Mouse (Mus musculus) brain, adult 2 months (tissue): ENCODE measurements around the gene Ctf2.

Source experiments
- DNase-seq: peaks from one replicate; pipeline ENCODE4 v3.0.0; 2011; ENCODE audit warnings: low read depth, low spot score

Ctf2 gene

DNA sequence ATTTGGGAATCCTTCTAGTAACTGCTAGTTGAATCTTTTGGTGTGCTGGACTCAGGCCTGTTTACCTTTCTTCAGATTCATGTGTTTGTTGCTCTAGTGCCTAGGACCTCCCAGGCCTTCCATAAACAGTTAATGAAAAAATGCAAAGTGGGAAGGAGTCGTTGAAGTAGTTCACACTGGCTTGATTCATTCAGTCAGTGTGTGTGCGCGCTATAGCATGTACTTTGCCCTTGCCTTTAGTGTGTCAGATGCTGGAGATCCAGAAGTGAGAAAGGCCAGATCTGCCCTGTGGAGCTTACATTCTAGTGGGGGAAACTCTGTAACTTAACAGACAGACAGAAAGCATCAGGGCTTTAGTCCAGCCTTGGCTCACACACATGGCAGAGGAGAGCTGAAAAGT lies 28.5 kb upstream of the Ctf2 start:
- no peak for DNase-seq

DNA sequence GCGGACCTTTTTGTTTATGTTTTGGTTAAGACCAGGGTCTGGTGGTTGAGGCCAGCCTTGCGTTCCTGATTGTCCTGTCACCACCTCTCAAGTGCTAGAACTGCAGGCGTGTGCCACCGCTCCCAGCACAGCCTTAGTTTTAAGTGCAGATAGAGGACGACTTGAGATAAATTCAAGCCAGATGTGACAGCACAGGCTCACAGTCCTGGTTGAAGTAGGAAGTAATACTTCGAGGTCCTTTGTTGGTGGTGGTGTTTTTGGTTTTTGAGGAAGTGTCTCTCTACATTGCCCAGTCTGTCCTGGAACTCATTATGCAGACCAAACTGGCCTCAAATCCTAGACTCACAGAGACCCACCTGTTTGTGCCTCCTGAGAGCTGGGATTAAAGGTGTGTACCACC lies 27.8 kb upstream of the Ctf2 start:
- DNase-seq, result no peak

DNA sequence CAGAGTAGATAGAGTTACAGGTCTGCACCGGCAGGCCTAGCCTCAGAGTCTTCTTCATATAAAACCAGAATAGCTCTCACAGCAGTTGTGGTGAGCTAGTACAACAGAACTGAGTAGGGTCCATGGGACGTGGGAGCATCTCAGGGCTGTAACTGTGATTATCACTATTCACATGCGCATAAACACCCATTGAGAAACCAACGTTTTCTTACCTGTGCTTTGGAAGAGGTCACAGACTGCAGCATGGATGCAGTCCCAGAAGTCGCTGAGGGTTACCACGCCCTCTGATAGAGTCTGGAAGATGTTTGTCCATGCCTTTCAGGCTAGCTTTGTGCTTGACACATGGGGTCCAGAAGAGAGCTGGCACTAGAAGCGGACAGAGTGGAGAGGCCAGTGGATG lies 21.8 kb upstream of the Ctf2 start:
- DNase-seq, result no peak

DNA sequence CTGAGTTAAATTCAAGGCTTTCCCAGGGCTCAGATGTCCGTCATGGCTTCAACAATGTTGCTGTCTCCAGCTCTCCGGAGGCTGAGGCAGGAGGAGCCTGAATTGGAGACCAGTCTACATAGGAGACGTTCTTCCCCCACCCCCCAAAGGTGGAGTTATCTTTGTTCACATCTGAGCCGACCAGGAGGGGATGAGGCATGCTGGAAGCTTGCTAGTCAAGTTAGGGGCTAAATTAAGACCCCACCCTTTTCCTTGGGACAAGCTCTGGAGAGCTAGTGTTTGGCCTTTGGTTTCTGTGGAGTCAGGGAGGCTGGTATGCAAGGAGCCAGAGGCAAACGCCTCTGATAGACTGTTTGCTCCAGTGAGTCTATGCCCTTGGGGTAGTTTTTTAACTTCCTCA lies 21.2 kb upstream of the Ctf2 start:
- no peak for DNase-seq

DNA sequence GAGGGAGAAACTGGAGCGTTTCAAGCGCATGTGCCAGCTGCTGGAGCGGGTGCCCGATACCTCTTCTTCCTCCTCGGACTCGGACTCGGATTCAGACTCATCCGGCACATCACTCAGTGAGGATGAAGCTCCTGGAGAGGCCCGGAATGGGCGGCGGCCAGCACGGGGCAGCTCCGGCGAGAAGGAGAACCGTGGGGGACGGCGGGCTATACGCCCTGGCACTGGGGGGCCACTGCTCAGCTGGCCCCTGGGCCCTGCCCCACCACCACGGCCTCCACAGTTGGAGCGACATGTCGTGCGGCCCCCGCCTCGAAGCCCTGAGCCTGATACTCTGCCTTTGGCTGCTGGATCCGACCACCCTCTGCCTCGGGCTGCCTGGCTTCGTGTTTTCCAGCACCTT lies 20.1 kb upstream of the Ctf2 start:
- DNase-seq, result no peak

DNA sequence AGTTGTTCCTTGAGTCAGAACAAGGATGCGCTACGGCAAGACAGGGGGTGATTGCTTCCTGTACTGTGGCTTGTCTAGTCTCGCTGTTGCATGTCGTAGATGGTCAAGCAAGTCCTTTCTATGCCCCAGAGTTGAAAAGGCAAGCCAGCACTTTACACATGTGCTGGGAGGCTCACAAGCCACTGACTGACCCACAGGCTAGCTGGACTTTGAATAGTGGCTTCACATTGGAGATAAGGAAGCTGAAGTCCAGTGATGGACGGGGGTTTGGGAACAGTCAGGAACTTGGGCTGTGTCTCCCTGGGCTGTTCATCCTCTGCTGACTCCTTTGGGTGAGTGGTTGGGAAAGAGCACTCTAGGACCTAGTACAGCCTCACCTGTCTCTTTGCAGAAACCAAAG lies 19.7 kb upstream of the Ctf2 start:
- no peak for DNase-seq

DNA sequence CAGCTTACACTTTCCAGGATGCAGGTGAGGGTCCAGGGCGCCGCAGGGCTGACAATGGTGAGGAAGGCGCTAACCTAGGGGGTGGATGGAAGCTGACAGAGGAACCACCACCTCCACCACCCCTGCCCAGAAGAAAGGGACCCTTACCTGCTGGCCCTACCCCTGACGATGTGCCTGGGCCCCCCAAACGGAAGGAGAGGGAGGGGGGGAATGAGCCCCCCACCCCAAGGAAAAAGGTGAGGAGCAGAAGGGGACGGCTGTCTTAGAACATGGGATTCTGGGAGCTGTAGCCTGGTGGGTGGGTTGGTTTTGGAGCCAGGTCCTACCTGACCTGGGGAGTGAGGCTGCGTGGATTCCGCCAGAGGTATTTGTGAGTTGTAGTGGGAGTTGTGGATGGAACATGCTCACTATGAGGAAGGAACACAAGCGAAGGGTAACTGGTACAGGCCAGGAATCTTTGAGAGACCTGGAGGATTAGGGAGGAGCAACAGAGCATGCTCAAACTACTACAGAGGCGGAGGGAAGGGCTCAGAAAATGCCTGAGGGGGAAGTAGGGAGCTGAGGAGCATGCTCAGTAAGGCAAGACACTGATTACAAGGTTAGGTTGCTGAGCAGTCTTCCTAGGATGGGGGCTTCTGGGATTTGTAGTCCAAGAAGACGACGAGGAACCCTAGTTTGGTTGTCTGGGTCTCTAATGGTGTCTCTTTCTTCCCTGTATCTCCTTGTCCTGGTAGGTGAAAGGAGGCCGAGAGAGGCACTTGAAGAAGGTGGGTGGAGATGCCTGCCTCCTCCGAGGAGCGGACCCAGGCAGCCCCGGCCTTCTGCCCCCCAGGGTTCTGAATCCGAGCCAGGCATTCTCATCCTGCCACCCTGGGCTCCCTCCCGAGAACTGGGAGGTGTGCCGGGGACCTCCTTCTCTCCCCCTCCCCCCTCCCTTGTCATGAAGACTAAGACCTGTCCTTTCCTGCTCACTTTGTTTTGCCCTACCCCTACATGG lies 18.5 kb upstream of the Ctf2 start:
- peak; percentile 96 for DNase-seq

DNA sequence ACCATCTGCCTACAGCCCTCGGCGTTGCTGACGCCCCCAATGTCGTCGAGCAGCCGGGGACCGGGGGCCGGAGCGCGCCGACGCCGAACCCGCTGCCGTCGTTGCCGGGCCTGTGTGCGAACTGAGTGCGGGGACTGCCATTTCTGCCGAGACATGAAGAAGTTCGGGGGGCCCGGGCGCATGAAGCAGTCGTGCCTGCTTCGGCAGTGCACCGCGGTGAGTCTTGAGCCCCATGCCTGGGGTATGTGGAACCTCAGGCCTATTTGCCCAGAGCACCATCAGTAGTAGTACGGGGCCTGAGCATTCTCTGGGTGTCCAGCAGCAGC lies 16.2 kb upstream of the Ctf2 start:
- no peak for DNase-seq

DNA sequence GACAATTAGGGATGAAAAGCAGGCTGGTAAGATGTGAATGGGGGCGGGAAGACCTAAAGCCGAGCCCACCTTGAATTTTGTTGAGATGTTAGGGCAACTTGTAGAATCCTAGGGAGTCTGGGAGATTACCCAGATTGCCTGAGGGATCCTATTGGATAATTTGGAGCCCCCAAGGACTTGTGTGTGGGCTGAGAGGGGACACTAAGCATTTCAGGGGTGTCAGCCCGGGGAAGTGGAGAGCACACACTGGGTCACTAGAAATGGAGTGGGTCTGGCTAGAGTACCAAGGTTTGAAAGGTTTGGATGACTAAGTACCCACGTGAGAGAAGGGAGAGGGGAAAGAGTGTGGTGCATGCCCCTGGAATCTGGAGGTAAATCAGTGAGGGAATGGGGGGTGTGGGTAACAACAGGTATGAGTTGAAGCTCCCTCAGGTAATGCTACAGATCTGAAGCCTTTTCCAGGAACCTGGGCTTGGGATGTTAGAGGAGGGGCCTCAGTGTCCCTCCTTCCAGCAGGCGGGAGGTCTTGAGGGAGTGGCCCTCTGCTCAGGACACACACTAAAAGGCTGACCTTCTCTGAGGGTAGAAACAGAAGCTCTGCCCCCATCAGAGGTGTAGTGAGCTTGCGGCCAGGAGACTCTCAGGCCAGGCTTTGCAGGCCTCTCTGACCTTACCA lies 15.7 kb upstream of the Ctf2 start:
- no peak for DNase-seq

DNA sequence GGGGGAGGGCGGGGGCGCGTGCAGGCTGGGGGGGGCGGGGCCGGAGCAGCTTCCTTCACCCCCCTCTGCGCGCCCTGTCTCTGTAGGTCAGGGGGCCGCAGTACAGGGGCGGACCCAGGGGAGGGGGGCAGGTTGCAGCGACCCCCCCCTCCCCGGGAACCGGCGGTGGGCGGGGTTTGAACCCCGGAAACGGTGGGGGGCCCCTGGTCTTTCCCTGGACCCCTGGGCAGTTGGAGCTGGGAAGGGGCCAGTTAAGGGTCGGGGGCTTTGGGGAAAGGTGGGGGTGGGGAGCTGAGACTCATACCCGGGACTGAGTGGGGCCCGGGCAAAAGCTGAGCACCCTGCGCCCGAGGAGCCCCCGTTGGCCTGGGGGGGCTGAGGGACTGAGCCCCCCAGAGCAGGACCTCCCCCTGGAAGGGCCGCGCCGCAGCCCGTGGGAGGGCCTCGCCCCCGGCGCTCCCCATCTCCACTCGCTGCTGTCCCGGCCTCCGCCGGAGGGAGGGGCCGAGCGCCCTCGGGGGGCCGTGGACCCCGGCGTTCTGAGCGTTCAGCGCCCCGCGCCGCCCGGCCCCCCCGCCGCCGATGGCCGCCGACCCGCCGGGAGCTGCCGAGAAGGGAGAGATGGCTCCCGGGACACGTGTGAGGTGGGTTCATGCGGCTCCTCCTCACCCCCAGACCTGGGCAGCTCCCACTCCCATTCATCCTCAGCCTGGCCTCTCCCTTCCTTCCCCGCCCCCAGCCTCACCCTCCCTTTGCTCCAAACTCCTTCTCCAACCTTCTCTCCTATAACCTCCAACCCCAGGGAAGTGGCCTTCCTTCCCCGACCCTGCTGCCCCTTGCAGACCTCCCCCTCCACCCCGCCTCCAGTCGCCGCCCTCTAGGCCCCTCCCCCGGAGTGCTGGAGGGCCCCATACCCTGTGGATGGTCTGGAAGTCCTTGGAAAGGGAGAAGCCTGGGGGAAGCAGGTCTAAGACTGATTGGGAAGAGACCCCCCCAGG lies 14.8 kb upstream of the Ctf2 start:
- no peak for DNase-seq

DNA sequence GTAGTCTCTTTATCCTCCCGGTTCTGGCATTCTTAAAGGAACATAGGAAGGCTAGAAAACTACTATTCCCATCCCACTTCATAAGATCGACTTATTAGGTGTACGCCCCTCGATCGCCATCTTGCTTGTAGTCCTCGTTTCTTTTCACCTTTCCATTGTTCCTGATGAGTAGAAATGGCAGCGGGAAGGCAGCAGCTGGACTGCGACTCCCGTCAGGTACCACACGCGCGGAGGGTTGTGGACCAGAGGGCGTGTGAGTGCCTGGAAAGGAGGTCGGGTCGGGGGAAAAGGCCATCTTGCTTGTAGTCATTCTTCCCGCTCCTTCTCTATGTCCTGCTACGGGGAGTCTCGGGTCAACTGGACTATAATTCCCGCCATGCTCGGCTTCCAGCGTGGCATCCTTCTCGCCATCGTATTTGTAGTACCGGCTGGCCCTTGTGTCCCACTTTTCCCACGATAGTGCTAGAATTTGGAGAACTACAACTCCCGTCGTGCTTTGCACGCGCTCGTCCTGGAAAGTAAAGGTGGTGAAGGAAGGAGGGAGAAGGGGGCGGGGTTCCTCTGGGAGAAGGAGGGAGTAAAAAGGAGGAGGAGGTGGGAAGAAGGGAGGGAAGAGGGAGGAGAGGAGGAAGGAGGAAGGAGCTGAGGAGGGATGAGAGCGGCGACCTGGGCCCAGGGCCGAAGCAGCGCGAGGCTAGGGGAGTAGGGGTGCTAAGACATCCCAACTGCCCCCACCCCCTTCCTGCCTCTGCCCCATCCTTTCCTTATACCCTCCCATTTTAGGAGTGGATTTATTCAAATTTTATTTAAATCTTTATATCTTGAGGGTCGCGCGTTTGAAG lies 13.9 kb upstream of the Ctf2 start:
- peak; percentile 100 for DNase-seq

DNA sequence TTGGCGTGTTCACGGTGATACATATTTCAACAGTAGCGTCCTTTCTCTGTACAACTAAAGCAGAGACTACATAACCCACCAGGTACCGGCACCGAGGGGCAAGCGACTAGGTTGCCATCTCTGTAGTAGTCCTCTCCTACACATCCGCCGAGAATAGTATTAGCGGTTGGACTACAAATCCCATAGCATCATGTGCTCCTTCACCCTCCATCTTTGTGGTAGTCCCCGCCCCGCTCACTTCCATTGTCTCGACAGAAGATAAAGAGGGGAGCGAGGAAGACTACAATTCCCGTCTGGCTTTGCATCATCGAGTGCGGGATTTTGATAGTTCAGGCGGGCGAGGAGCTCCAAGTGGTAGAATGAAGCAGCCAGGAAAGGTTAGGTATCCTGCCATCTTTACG lies 13.3 kb upstream of the Ctf2 start:
- DNase-seq, result peak; percentile 100

DNA sequence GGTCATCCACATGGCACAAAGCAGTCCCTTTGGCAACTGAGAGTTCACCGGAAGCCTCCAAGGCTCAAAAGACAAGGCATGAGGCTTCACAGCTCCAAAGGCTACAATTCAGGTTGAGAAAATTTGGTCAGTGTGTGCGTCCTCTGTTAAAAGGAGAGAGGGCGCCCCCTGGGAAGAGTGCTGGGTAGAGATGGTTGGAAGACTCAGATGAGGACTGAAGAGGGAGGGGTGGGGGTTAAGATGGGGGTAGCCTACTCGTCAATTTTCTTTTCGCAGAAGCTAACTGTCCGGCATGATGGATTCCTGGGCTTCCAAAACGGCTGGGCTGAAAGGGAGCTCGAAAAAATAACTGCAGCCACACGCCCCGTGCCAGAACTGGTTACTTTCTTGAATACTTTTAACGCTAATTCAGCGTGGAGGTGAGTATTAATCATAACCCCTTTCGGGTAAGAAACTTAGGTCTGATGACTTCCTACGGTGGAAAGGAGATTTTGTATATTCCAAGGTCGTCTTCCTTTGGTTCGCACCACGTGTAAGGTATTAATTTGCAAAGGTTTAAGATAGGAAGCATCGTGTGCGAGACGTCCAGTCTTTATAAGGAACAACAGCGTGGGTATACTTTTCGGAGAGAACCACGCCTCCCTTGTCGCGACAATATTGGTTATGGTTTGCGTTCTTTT lies 12.5 kb upstream of the Ctf2 start, which contains the start of gene Fbxl19:
TSS of gene Fbxl19 (plus strand) at position 178 of the 680 bp plus-strand sequence.
- peak; percentile 88 for DNase-seq

DNA sequence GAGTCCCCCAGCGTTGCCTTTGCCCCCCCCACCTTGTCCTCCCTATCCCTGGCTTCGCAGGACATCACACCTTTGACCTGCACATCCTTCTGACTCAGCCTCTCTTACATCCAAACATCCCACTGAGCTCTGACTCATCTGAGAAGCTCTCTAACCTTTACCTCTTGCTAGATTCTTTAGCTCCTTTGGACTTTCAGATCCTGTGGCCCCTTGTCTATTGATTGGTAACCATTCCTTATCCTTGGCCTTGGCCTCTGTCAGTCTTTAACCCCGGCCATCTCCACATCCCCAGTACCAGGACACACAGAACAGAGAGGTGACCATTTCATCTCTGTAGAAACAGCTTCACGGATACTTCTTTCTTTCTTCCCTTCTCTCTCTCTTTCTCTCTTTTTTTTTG lies 1.8 kb downstream of the Ctf2 start:
- DNase-seq, result no peak

DNA sequence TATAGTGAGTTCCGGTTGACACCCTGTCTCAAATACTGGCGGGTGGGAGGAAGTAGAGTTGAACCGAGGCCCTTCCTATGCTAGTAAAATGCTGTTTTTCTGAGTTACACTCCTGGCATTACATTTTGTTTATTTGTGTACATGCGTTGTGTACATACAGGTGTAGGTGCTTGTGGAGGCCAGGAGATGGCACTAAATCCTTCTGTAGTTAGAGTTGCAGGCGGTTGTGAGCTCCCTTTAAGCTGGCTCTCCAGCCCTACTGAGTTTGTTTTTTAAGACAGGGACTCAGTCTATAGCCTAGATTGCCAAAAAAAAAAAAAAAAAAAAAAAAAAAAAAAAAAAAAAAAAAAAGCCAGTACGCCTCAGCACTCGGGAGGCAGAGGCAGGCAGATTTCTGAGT lies 4.1 kb downstream of the Ctf2 start:
- no peak for DNase-seq

DNA sequence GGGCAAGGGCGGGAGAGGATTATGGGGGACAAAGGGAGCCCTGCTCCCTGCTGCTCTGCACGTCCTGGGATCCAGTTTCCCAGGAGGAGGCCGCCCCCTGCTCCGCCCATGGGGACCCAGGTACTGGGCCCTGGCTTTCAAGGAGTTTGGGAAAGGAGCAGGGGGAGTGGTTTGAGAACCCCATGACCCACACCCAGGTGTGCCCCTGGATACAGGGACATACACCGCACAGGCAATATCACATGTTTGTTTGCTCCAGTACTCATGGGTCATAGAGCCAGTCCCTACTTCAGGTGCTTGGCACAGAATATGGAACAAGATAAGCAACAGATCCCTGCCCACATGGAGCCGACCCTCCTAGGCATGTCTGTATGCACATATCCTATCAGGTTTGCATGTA lies 6.0 kb downstream of the Ctf2 start:
- no peak for DNase-seq

DNA sequence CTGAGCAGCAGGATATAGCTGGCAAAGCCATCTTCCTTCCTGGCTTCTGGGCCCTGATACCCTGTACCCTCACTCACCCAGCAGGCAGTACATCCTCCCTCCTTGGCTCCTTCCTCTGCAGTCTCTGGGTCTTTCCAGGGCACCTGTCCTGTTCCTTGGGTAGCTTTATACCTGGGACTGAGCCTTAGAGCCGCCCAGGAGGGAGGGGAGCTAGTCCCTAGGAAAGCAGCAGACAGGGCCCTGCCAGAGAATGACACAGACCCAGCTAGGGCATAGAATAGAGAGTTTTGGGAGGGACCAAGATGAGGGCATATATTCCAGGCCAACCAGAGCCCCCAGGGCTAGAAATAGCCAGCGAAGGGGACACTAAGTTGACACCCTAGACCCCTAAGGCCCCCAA lies 6.5 kb downstream of the Ctf2 start:
- DNase-seq, result no peak

DNA sequence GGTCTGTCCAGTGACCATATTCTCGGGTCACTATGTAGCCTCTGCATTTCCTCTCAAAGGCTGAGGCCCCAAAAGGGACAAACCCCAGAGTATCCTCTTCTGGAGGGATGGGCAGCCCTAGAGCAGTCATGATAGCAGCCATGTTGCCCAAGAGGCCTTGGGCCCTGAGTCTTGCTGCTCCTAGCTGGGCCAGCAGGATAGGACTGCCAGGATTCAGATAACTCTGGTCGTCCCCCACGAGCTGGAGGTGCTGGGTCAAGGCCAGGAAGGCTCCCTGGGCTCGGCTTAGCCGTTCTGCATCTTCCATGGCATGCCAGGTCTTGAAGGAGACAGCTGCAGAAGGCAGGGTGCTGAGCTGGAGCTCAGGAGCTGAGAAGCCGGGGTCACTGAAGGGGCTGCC lies 12.7 kb downstream of the Ctf2 start:
- DNase-seq, result no peak

DNA sequence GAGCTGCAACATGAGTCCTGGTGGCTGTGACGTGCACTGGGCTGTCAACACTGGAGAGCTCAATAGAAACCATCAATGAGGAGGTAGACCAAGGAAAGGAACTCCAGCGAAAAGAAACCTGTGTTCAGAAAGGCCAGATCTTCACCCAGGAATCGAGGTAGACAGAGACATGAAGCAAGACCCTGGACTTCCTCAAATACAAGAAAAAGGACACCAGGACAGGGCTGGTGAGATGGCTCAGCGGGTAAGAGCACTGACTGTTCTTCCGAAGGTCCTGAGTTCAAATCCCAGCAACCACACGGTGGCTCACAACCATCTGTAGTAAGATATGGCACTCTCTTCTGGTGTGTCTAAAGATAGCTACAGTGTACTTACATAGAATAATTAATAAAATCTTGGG lies 13.6 kb downstream of the Ctf2 start:
- no peak for DNase-seq

DNA sequence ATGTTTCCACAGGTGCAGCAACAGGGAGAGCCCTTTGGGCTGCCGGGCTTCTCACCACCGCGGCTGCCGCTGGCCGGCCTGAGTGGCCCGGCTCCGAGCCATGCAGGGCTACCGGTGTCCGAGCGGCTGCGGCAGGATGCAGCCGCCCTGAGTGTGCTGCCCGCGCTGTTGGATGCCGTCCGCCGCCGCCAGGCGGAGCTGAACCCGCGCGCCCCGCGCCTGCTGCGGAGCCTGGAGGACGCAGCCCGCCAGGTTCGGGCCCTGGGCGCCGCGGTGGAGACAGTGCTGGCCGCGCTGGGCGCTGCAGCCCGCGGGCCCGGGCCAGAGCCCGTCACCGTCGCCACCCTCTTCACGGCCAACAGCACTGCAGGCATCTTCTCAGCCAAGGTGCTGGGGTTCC lies 15.0 kb downstream of the Ctf2 start:
- DNase-seq, result peak; percentile 75
